Mouse (Mus musculus) CH12.LX (cell line): ENCODE measurements around the gene Map3k14. TPM values are rescaled to one million over a fixed set of nuclear protein-coding genes. Genes with fewer than 3 reads are reported as not detected.

ENCODE experiments used
- DNase-seq: peaks from one replicate; pipeline ENCODE4 v3.0.0-alpha.2; 2013; ENCODE audit errors: extremely low read depth
- H3K27ac ChIP-seq: 2 replicates; pipeline ENCODE4 v1.5.1; 2012; ENCODE audit warnings: low read depth, mild to moderate bottlenecking, control low read depth, moderate library complexity; ENCODE audit not compliant: insufficient read depth
- H3K27me3 ChIP-seq: replicated peaks from 2 replicates; pipeline ENCODE3; 2012; ENCODE audit warnings: inconsistent platforms
- H3K36me3 ChIP-seq, 2 experiments: replicated peaks in 1 of 2; 2 replicates each; pipeline versions ENCODE3 to v1.6.1; 2012; ENCODE audit warnings: inconsistent platforms in 1 of 2, low read length in 1 of 2, mild to moderate bottlenecking in 1 of 2, mixed read lengths in 1 of 2, moderate library complexity in 1 of 2; ENCODE audit not compliant: control insufficient read depth in 1 of 2, insufficient read depth in 1 of 2
- H3K4me1 ChIP-seq, 2 experiments: 2 replicates each; pipeline ENCODE4 v1.6.1; 2012; ENCODE audit warnings: inconsistent platforms in 1 of 2, moderate library complexity in 1 of 2; ENCODE audit not compliant: insufficient read depth in 2 of 2, control insufficient read depth in 1 of 2
- H3K4me2 ChIP-seq: 2 replicates; pipeline ENCODE4 v1.6.1; 2012; ENCODE audit warnings: low read depth, mild to moderate bottlenecking, control low read depth; ENCODE audit not compliant: poor library complexity, insufficient read depth, severe bottlenecking
- H3K4me3 ChIP-seq, 3 experiments: fragments of 150-350 bp in 1 of 3; sonication (generic) in 1 of 3; replicated peaks in 1 of 3; 2 replicates each; pipeline versions ENCODE3 to v1.5.1; 2011 to 2012; ENCODE audit warnings: low read depth in 2 of 3, low read length in 2 of 3, mild to moderate bottlenecking in 2 of 3, moderate library complexity in 2 of 3, control low read depth in 1 of 3, improper control_type of control experiment in 1 of 3, inconsistent platforms in 1 of 3, mixed read lengths in 1 of 3; ENCODE audit not compliant: poor library complexity in 1 of 3
- H3K79me2 ChIP-seq: replicated peaks from 2 replicates; pipeline ENCODE4 v1.6.1; 2012; ENCODE audit warnings: mild to moderate bottlenecking, moderate library complexity; ENCODE audit not compliant: control insufficient read depth, poor library complexity, insufficient read depth, severe bottlenecking; ENCODE audit errors: extremely low read depth
- H3K9ac ChIP-seq: 2 replicates; pipeline ENCODE4 v1.6.1; 2012; ENCODE audit warnings: low read depth, mild to moderate bottlenecking, control low read depth, moderate library complexity; ENCODE audit not compliant: insufficient read depth
- H3K9me3 ChIP-seq: replicated peaks from 2 replicates; pipeline ENCODE3; 2012; ENCODE audit warnings: low read length, inconsistent platforms, mixed read lengths
- CTCF ChIP-seq, 2 experiments: IDR thresholded peaks in 1 of 2; conservative IDR thresholded peaks in 1 of 2; 2 replicates each; pipeline ENCODE4 v1.5.1; 2011 to 2012; ENCODE audit warnings: low read depth in 2 of 2, low read length in 2 of 2, improper control_type of control experiment in 1 of 2, inconsistent platforms in 1 of 2, mild to moderate bottlenecking in 1 of 2, moderate library complexity in 1 of 2
- E2F4 ChIP-seq: IDR thresholded peaks from 2 replicates; pipeline ENCODE4 v1.6.1; 2011; ENCODE audit warnings: low read depth, low read length, improper control_type of control experiment; ENCODE audit not compliant: insufficient replicate concordance
- EP300 ChIP-seq: IDR thresholded peaks from 2 replicates; pipeline ENCODE4 v1.6.1; 2011; ENCODE audit warnings: low read length, improper control_type of control experiment
- ETS1 ChIP-seq: conservative IDR thresholded peaks from 2 replicates; pipeline ENCODE4 v1.6.1; 2012; ENCODE audit warnings: low read depth, mild to moderate bottlenecking, inconsistent platforms, low read length, improper control_type of control experiment, moderate library complexity
- HCFC1 ChIP-seq: IDR thresholded peaks from 2 replicates; pipeline ENCODE4 v1.6.1; 2012; ENCODE audit warnings: low read depth, mild to moderate bottlenecking, inconsistent platforms, low read length, improper control_type of control experiment
- JUND ChIP-seq: conservative IDR thresholded peaks from 2 replicates; pipeline ENCODE4 v1.6.1; 2011; ENCODE audit warnings: low read depth, low read length, improper control_type of control experiment
- KAT2A ChIP-seq: IDR thresholded peaks from 2 replicates; pipeline ENCODE4 v1.6.1; 2012; ENCODE audit warnings: low read length, improper control_type of control experiment, inconsistent platforms; ENCODE audit not compliant: insufficient replicate concordance
- MAFK ChIP-seq: IDR thresholded peaks from 2 replicates; pipeline ENCODE4 v1.6.1; 2011; ENCODE audit warnings: low read length, improper control_type of control experiment; ENCODE audit not compliant: insufficient replicate concordance
- MAX ChIP-seq: IDR thresholded peaks from 2 replicates; pipeline ENCODE4 v1.6.1; 2011; ENCODE audit warnings: low read length, improper control_type of control experiment
- MEF2A ChIP-seq: IDR thresholded peaks from 2 replicates; pipeline ENCODE4 v1.6.1; 2014; ENCODE audit warnings: low read depth, mild to moderate bottlenecking, inconsistent platforms, low read length, improper control_type of control experiment, borderline replicate concordance
- TBP ChIP-seq: conservative IDR thresholded peaks from 2 replicates; pipeline ENCODE4 v1.6.1; 2011; ENCODE audit warnings: low read depth, low read length, improper control_type of control experiment
- TCF12 ChIP-seq: IDR thresholded peaks from 2 replicates; pipeline ENCODE4 v1.6.1; 2014; ENCODE audit warnings: low read depth, mild to moderate bottlenecking, inconsistent platforms, low read length, improper control_type of control experiment
- UBTF ChIP-seq: IDR thresholded peaks from 2 replicates; pipeline ENCODE4 v1.6.1; 2012; ENCODE audit warnings: low read depth, mild to moderate bottlenecking, inconsistent platforms, low read length, improper control_type of control experiment, moderate library complexity
- ZNF384 ChIP-seq: IDR thresholded peaks from 2 replicates; pipeline ENCODE4 v1.6.1; 2012; ENCODE audit warnings: low read depth, low read length, improper control_type of control experiment, inconsistent platforms
- dilution Hi-C: fragments of 300-500 bp; cut with MboI; formaldehyde crosslinking; loops from 2 replicates; pipeline ENCODE4 v1.14.3; 2020; ENCODE audit warnings: low sequenced_read_pairs; ENCODE audit not compliant: extremely low pct_unique_long_range_greater_than_20kb, extremely low pct_ligation_motif_present
- in situ Hi-C: fragments of 300-500 bp; cut with MboI; formaldehyde crosslinking; loops from 3 replicates; pipeline ENCODE4 v1.14.3; 2019; ENCODE audit warnings: low sequenced_read_pairs, low pct_ligation_motif_present, low pct_unique_long_range_greater_than_20kb, mixed read lengths
- polyA plus RNA-seq: library from polyadenylated mRNA; unstranded; fragments of >175 nt; gene quantifications from 2 replicates; pipeline ENCODE4 v1.2.1, GENCODE M21; 2012; ENCODE audit warnings: low read depth; ENCODE audit not compliant: insufficient read length
- total RNA-seq, 2 experiments: library from RNA; depleted of rRNA; stranded (reverse); fragments of 300-350 nt in 1 of 2; fragments of >200 nt in 1 of 2; gene quantifications; 2 replicates each; pipeline ENCODE4 v1.2.3; 2012 to 2014

Map3k14 gene
- total and polyA plus RNA-seq, 3 experiments = 4.5 to 11.2 (median 9.9) TPM

DNA sequence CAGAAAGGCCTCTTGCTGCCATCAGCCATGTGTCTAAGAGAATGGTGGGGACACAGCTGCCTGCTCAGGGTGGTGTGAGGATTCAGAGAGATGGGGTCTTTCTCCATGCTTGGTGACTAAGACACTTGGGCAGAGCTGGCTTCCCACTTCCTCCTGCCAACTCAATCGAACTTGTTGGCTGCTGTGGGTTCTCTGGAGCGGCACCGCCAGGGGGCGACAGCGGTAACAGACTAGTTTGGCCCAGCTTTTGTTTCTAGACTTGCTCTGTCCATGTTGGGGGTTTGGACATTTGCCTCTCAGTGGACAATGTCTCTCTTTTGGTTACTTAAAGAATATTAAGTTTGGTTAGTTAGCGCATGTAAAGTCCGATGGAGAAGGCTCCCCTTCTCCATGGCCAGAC is 34.3 kb downstream of the Map3k14 start (continued):
- 0 out of 2 replicates have a peak, but pooled peaks have one; percentile 33 for TF ChIP-seq TCF12
- TF ChIP-seq HCFC1 = no peak
- no peak for TF ChIP-seq ZNF384
- no peak for TF ChIP-seq KAT2A
- no peak for TF ChIP-seq TBP
- TF ChIP-seq JUND = no peak
- no peak for TF ChIP-seq MAFK
- TF ChIP-seq, all 38 proteins: peak for 10

DNA sequence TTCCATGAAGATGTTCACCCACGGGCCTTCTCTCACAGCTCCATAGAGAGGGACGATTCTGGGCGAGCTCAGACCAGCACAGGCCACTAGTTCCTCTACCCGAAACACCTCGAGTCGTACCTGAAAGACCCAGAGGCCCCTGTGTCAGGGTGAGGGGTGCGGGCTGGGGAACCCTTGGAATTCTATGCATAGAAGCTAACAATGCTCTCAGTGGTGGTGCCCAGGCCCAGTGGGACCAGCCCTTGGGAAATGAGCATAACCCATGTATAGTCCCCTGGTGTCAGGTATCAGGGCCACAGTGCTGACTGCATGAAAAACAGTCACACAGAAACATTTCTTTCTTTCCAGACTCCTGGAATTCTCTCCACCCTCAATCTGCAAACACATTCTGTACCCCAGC is 35.9 kb downstream of the Map3k14 start:
- Histone ChIP-seq H3K9me3 (peaks cover 12% of the 10 kb centered on the region), H3K4me3 (no peak overlapping the region), H3K9ac (no peak overlapping the region), H3K27me3 (no peaks in the 10 kb centered on the region), H3K27ac (no peak overlapping the region), H3K4me2 (no peak overlapping the region), H3K4me1 (peaks cover 11 to 53% of the 10 kb centered on the region in 2 experiments), H3K36me3 (peaks cover 48 to 88% of the 10 kb centered on the region in 2 experiments), H3K79me2 (no peaks in the 10 kb centered on the region)
- dilution Hi-C loops (no loop called here), in situ Hi-C loops (no loop called here)
- TF ChIP-seq E2F4 (no peak), ETS1 (no peak), UBTF (no peak), MAFK (no peak), MEF2A (no peak), MAX (no peak)
- DNase-seq = no peak

DNA sequence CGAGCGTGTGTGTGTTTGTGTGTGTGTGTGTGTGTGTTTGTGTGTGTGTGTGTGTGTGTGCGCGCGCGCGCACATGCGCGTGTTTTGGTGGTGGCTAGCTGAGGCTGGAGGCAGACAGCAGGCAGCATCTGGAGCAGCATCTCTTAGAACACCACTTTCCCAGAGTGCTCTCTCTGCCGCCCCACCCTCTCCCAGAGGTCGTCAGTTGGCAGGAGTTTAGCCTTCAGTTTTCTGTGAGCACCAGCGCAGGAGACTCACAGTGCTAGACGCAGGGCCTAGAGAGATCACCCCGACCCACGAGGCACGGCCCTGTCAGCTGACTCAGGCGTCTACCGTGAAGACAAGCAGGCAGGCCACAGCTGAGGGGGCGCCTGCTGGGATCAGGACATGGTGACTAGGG is 36.6 kb downstream of the Map3k14 start:
- Histone ChIP-seq H3K79me2 (no peaks in the 10 kb centered on the region), H3K4me3 (no peak overlapping the region), H3K36me3 (peaks cover 50 to 88% of the 10 kb centered on the region in 2 experiments), H3K9ac (no peak overlapping the region), H3K4me2 (no peak overlapping the region), H3K27me3 (no peaks in the 10 kb centered on the region)
- in situ Hi-C loops = no loop called here
- dilution Hi-C loops = no loop called here
- DNase-seq = no peak
- TF ChIP-seq MEF2A (no peak), CTCF (conservative IDR thresholded peaks at IDR 0.05 in 1 of 2, IDR thresholded peaks at IDR 0.05 in 1 of 2; ENCODE audit: low read depth in 2 of 2, low read length in 2 of 2) (no peak), EP300 (no peak)
- TF ChIP-seq, all 38 proteins: peak for 0
- Histone ChIP-seq H3K4me1 (peaks cover 10 to 47% of the 10 kb centered on the region in 2 experiments), H3K27ac (0 out of 2 replicates have a peak overlapping the region, but pooled peaks have one; percentile 33), H3K9me3 (peaks cover 12% of the 10 kb centered on the region)
